Mouse (Mus musculus) megakaryocyte, embryonic 14.5 days (primary cell): ENCODE measurements around the gene Man1c1.

ENCODE experiments used
- FLI1 ChIP-seq: IDR thresholded peaks from 2 replicates; pipeline ENCODE4 v1.6.1; 2012; ENCODE audit warnings: low read length, inconsistent platforms, mixed read lengths
- GATA1 ChIP-seq: IDR thresholded peaks from 3 replicates; pipeline ENCODE4 v1.6.1; 2012; ENCODE audit warnings: mixed read lengths, low read length, inconsistent platforms, borderline replicate concordance

DNA sequence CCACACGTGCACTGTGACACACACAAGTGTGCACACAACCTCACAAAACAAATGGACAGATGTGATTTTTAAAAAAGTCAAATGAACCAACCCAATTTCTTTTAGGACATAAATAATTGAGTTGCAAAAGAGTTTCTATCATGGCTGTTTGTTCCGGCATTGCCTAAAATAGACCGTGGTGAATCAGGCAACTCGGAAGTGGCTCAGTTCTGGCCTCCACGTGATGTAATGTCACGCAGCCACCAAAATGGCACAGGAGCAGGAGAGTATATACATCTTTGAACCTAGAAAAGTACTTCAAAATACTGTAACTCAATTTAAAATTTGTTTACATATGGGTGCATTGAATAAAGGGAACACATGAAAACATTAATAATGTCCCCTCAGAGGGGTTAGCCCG, 118.0 kb downstream of the Man1c1 start:
- TF ChIP-seq FLI1: no peak
- no peak for TF ChIP-seq GATA1
